In the genomic region with DNA sequence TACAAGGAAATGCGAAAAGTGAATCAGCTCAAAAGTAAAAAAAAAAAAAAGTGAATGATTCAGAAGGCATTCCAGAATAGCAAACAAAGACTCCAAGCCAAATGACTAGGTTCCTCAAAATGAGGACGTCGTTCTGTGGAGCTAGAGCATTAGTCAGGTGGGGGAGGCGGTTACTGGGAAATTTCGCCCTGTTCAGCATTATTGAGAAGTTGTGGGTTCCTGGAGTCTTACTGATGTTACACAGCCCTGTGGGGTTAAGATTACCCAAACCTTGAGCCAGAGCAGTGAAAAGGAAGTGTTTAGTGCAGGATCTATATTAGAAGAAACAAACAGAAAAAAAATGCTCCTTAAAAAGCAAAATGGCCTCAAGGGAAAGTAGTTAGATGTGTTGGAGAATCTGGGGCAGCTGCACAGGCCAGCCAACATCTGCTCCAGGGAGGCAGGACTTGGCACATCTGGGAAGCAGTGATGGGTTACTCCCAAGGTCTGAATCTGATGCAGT, we compare ENCODE assay signal across 12 mouse cellular contexts. TPM values are rescaled to one million over a fixed set of nuclear protein-coding genes. Genes with fewer than 3 reads are reported as not detected.
DNase-seq lines count a peak whose midpoint lies in the region; ATAC-seq and TF ChIP-seq lines count a peak whose summit lies in the region.
"Had no signal": no experiment of that assay in that cellular context is flagged by ENCODE, and none has a peak within 500 bp of the region (broad histone marks: within the 10 kb centered on the region; RNA-seq: fewer than 3 reads in every experiment).

No protein-coding gene starts in this region.

- DNase-seq in heart, adult 18-20 months, result peak; percentile 63 to 78
- no peak for DNase-seq in heart, postnatal 14 days
- no peak for DNase-seq in MN1 (ENCODE audit: low spot score)
- DNase-seq in cerebellum, adult 11-12 months, result no peak
- DNase-seq: cerebellum, adult 18-20 months; left cerebral cortex, postnatal 4 days had no signal

- H3K36me3 ChIP-seq in C2C12 (ENCODE audit: control insufficient read depth, insufficient read depth) (no peaks in the 10 kb centered on the region), macrophage (ENCODE audit: inconsistent target) (no peaks in the 10 kb centered on the region)
- no peaks in the 10 kb centered on the region for H3K36me3 ChIP-seq in forebrain, embryonic 16.5 days (ENCODE audit: control insufficient read depth, insufficient read depth)
- H3K36me3 ChIP-seq: forebrain, embryonic 15.5 days; neural tube, embryonic 12.5 days had no signal

- TF ChIP-seq CTCF in C2C12 (IDR thresholded peaks at IDR 0.05; ENCODE audit: control insufficient read depth, insufficient read depth, insufficient read length), result no peak
- no peak for TF ChIP-seq CTCF in embryonic fibroblast, embryonic 13.5 days (IDR thresholded peaks at IDR 0.05; ENCODE audit: borderline replicate concordance, insufficient read depth, low read length)

- peaks cover 35% of the 10 kb centered on the region for H3K4me1 ChIP-seq in embryonic fibroblast, embryonic 13.5 days (ENCODE audit: control insufficient read depth, insufficient read depth, low read length)
- no peaks in the 10 kb centered on the region for H3K4me1 ChIP-seq in forebrain, embryonic 16.5 days (replicated peaks; ENCODE audit: control insufficient read depth, insufficient read depth, low read length)
- H3K4me1 ChIP-seq: forebrain, embryonic 15.5 days; neural tube, embryonic 12.5 days had no signal

- H3K79me3 ChIP-seq in C2C12 (ENCODE audit: low read depth), result no peaks in the 10 kb centered on the region

- no peak overlapping the region for H3ac ChIP-seq in C2C12 (ENCODE audit: control insufficient read depth, insufficient read length, low read depth)

- 0 out of 2 replicates have a peak, but pooled peaks have one; percentile 11 for TF ChIP-seq POLR2A in embryonic fibroblast, embryonic 13.5 days (IDR thresholded peaks at IDR 0.05; ENCODE audit: low read depth, low read length)

- no peak overlapping the region for H3K9ac ChIP-seq in forebrain, embryonic 16.5 days (replicated peaks; ENCODE audit: low read depth, low read length)
- H3K9ac ChIP-seq: forebrain, embryonic 15.5 days; neural tube, embryonic 12.5 days had no signal

- WGBS in macrophage (ENCODE audit: missing documents), result 5% methylated on average over 5 of the region's 5 CpGs
- WGBS in forebrain, embryonic 16.5 days, result 83% methylated on average over 5 of the region's 5 CpGs

- no peaks in the 10 kb centered on the region for H3K27me3 ChIP-seq in C2C12 (ENCODE audit: control insufficient read depth, insufficient read depth, insufficient read length)
- H3K27me3 ChIP-seq in forebrain, embryonic 16.5 days (replicated peaks; ENCODE audit: control insufficient read depth, insufficient read depth, low read length), result no peaks in the 10 kb centered on the region
- H3K27me3 ChIP-seq: forebrain, embryonic 15.5 days; neural tube, embryonic 12.5 days had no signal

- ATAC-seq in forebrain, embryonic 16.5 days, result no peak
- ATAC-seq: forebrain, embryonic 15.5 days had no signal

- H3K79me2 ChIP-seq in C2C12 (ENCODE audit: control insufficient read depth, insufficient read depth), result no peaks in the 10 kb centered on the region
- H3K79me2 ChIP-seq in macrophage (ENCODE audit: inconsistent target), result no peaks in the 10 kb centered on the region

- peak overlapping the region; percentile 95 for H3K27ac ChIP-seq in embryonic fibroblast, embryonic 13.5 days (ENCODE audit: insufficient read depth, low read length)
- H3K27ac ChIP-seq in macrophage, result peak overlapping the region; percentile 97
- H3K27ac ChIP-seq in forebrain, embryonic 16.5 days (ENCODE audit: low read length), result no peak overlapping the region
- H3K27ac ChIP-seq: forebrain, embryonic 15.5 days; neural tube, embryonic 12.5 days had no signal

- H3K4me3 ChIP-seq in C2C12 (ENCODE audit: insufficient read depth, poor library complexity, severe bottlenecking) (no peak overlapping the region), macrophage (ENCODE audit: inconsistent target) (no peak overlapping the region)
- H3K4me3 ChIP-seq in embryonic fibroblast, embryonic 13.5 days (ENCODE audit: insufficient read depth, low read length), result no peak overlapping the region
- no peak overlapping the region for H3K4me3 ChIP-seq in forebrain, embryonic 16.5 days (replicated peaks; ENCODE audit: low read length)
- H3K4me3 ChIP-seq: forebrain, embryonic 15.5 days; neural tube, embryonic 12.5 days had no signal

- intact Hi-C loops in heart, postnatal 14 days (cut with DNase I), result no loop called here

- H3K9me3 ChIP-seq in forebrain, embryonic 16.5 days (ENCODE audit: control insufficient read depth, low read length), result no peaks in the 10 kb centered on the region
- H3K9me3 ChIP-seq: forebrain, embryonic 15.5 days; neural tube, embryonic 12.5 days had no signal

- no peak overlapping the region for H3K4me2 ChIP-seq in forebrain, embryonic 16.5 days (ENCODE audit: low read length)
- H3K4me2 ChIP-seq: forebrain, embryonic 15.5 days; neural tube, embryonic 12.5 days had no signal

TF ChIP-seq in C2C12, 6 proteins besides CTCF, POLR2A, EP300 and RAD21:
- TF ChIP-seq USF1 (IDR thresholded peaks at IDR 0.05; ENCODE audit: low read depth) (peak; percentile 12), MAX (IDR thresholded peaks at IDR 0.05) (no peak)

RNA-seq across cellular contexts. Expression of a gene that starts 27.4 kb away (rescaled TPM):
- total RNA-seq in heart, adult 18-20 months (2021), result 10 to 100 TPM; 50.4 to 56.6 TPM
- total RNA-seq in heart, postnatal 14 days (2021), result 10 to 100 TPM; 51.1 to 59.5 TPM
- 114 TPM for polyA plus RNA-seq in C2C12 (2012; fragmentation: generic; extraction: Trizol)
- polyA plus RNA-seq in embryonic fibroblast, embryonic 13.5 days (2011; ENCODE audit: insufficient read length, low read depth, missing spikeins), result 376 and 420 TPM in 2 replicates
- 100 to 1,000 TPM in 3 of 26 experiments, 10 to 100 TPM in 23; 27.2 to 136 (median 52.5) TPM for total RNA-seq in macrophage (2018; cell fraction: chromatin; rRNA removed)
- 10 to 100 TPM; 35.4 to 59.1 (median 45.8) TPM for total RNA-seq in macrophage (2018; cell fraction: cytosol; rRNA removed)
- 100 to 1,000 TPM in 3 of 26 experiments, 10 to 100 TPM in 23; 29.0 to 133 (median 49.8) TPM for total RNA-seq in macrophage (2018; cell fraction: nucleus; rRNA removed)
- polyA plus RNA-seq in macrophage (2018), result 37.4 to 133 TPM (median 109 TPM) in 3 replicates
- polyA plus RNA-seq in forebrain, embryonic 16.5 days (2015; fragmentation: Nextera tagmentation; extraction: Ambion mirVana), result 102 and 113 TPM in 2 replicates

RNA-seq across cellular contexts. Expression of a gene that starts 28.0 kb away (rescaled TPM):
- total RNA-seq in heart, adult 18-20 months (2021), result 10 to 100 TPM; 50.3 to 57.1 TPM
- 10 to 100 TPM; 91.2 to 99.6 TPM for total RNA-seq in heart, postnatal 14 days (2021)
- polyA plus RNA-seq in C2C12 (2012; fragmentation: generic; extraction: Trizol) (16.4 TPM), macrophage (2018) (10.8 to 29.7 TPM (median 28.3 TPM) in 3 replicates)
- polyA plus RNA-seq in embryonic fibroblast, embryonic 13.5 days (2011; ENCODE audit: insufficient read length, low read depth, missing spikeins), result 36.3 and 60.1 TPM in 2 replicates
- total RNA-seq in macrophage (2018; cell fraction: chromatin; rRNA removed), result 1,000 to 10,000 TPM in 8 of 26 experiments, 100 to 1,000 TPM in 14, 10 to 100 TPM in 4; 36.2 to 1,811 (median 533) TPM
- 1,000 to 10,000 TPM in 5 of 26 experiments, 100 to 1,000 TPM in 14, 10 to 100 TPM in 7; 20.0 to 1,690 (median 314) TPM for total RNA-seq in macrophage (2018; cell fraction: cytosol; rRNA removed)
- 1,000 to 10,000 TPM in 9 of 26 experiments, 100 to 1,000 TPM in 14, 10 to 100 TPM in 3; 28.6 to 2,287 (median 592) TPM for total RNA-seq in macrophage (2018; cell fraction: nucleus; rRNA removed)
- polyA plus RNA-seq in forebrain, embryonic 16.5 days (2015; fragmentation: Nextera tagmentation; extraction: Ambion mirVana), result 44.1 and 47.8 TPM in 2 replicates

Comparison
In these comparisons a context has a peak if more than half of its experiments do, and no peak if none do; other contexts are left out.
1. DNase-seq: peak in heart, adult 18-20 months (2 of 2); none in heart, postnatal 14 days (0 of 2), MN1 (single experiment) and cerebellum, adult 11-12 months (single experiment).